Mouse (Mus musculus): ENCODE data around the gene Lyg2. TPM values are rescaled to one million over a fixed set of nuclear protein-coding genes. Genes with fewer than 3 reads are reported as not detected.
A peak's percentile ranks its signal among the peaks of the same experiment; 100 is the strongest.

The Lyg2 gene
- polyA plus RNA-seq, 1 experiment from 2014 or later = not detected

DNA sequence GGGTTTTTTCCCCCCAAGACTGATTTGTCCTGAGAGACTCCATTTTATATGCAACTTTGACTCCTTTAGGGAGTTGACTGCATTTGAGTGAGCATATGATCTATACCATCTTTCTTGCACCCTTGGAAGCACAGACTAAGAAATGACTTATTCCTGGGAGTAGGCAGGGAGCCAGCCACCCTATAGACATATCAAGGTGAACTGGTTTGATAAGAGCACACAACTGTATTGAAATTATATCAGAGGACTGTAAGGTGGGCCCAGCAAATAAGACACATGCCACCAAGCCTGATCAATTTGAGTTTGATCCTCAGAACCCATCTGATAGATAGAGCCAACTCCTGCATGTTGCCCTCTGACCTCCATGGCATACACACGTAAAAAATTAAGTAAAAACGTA lies 46.9 kb downstream of the Lyg2 start:
- ATAC-seq (ENCODE audit: insufficient read depth) (no peak), DNase-seq (no peak)
- WGBS = 42% methylated on average over 2 of the region's 2 CpGs
- Histone ChIP-seq H3K4me3 (ENCODE audit: low read depth, low read length) (no peak overlapping the region), H3K4me1 (ENCODE audit: insufficient read depth) (no peaks in the 10 kb centered on the region), H3K4me2 (no peak overlapping the region), H3K27ac (ENCODE audit: low read depth) (no peak overlapping the region), H3K27me3 (ENCODE audit: insufficient read depth, low read length) (no peaks in the 10 kb centered on the region), H3K36me3 (ENCODE audit: insufficient read depth) (no peaks in the 10 kb centered on the region), H3K9me3 (ENCODE audit: low read depth, low read length) (no peaks in the 10 kb centered on the region), H3K9ac (no peak overlapping the region)
- no peak for TF ChIP-seq CTCF (IDR thresholded peaks at IDR 0.05; ENCODE audit: low read depth)

DNA sequence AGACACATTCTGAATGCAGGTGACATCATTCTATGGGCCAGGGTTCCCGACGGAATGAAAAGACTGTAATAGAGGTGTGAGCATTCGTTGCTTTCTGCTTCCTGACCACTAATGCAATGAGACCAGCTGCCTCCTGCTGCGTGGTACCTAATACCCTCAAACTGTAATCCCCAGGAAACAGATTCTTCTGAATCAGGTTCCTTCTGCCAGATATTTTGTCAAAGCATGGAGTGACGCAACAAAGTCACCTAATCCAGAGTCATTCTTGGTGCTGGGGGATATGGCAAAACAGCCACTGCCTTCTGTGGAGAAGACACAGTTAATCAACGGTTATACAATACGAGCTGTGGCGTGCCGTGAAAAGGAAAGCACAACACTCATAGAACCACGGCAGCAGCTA lies 47.7 kb downstream of the Lyg2 start:
- ATAC-seq (ENCODE audit: insufficient read depth) (no peak), DNase-seq (no peak)
- no peaks in the 10 kb centered on the region for H3K4me1 ChIP-seq (ENCODE audit: insufficient read depth)
- 62% methylated on average over 10 of the region's 10 CpGs for WGBS
- H3K9me3 ChIP-seq (ENCODE audit: low read depth, low read length) = no peaks in the 10 kb centered on the region
- H3K27ac ChIP-seq (ENCODE audit: low read depth) = no peak overlapping the region
- no peak overlapping the region for H3K9ac ChIP-seq
- no peak overlapping the region for H3K4me3 ChIP-seq (ENCODE audit: low read depth, low read length)
- no peak for TF ChIP-seq CTCF (IDR thresholded peaks at IDR 0.05; ENCODE audit: low read depth)
- no peak overlapping the region for H3K4me2 ChIP-seq
- no peaks in the 10 kb centered on the region for H3K27me3 ChIP-seq (ENCODE audit: insufficient read depth, low read length)
- no peaks in the 10 kb centered on the region for H3K36me3 ChIP-seq (ENCODE audit: insufficient read depth)

DNA sequence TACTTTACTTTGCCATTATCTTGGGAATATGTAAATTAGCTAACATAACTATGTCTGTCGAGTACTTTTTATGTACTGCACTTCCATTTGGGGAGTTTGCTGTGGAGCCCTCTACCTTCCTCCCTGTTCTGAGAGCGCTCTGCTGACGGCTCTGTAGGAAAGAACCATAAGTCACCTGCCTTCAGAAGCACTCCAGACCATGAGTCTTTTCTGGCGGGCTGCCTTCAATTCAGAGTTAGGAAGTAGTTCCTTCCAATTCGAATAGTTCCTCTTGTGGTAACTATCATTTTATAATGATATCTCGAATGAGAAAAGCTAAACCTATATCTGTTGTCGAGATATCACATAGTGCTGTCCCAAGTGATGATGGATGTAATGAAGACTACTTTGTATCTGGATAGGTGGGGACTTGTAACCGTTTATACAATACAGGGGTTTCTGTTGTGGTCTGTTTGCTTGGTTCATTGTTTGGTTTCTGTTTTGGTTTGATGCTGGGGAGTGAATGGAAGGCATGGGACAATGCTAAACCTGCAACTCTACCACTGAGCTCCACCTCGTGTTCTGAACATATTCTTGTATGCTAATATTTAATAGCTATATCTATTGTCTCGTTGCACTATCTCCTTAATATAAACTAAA lies 48.5 kb downstream of the Lyg2 start:
- Histone ChIP-seq H3K27me3 (ENCODE audit: insufficient read depth, low read length) (no peaks in the 10 kb centered on the region), H3K4me1 (ENCODE audit: insufficient read depth) (no peaks in the 10 kb centered on the region), H3K9me3 (ENCODE audit: low read depth, low read length) (no peaks in the 10 kb centered on the region), H3K36me3 (ENCODE audit: insufficient read depth) (no peaks in the 10 kb centered on the region), H3K4me2 (no peak overlapping the region), H3K9ac (no peak overlapping the region), H3K27ac (ENCODE audit: low read depth) (no peak overlapping the region), H3K4me3 (ENCODE audit: low read depth, low read length) (no peak overlapping the region)
- no peak for TF ChIP-seq CTCF (IDR thresholded peaks at IDR 0.05; ENCODE audit: low read depth)
- no peak for DNase-seq
- ATAC-seq (ENCODE audit: insufficient read depth) = no peak
- 64% methylated on average over 10 of the region's 10 CpGs for WGBS

DNA sequence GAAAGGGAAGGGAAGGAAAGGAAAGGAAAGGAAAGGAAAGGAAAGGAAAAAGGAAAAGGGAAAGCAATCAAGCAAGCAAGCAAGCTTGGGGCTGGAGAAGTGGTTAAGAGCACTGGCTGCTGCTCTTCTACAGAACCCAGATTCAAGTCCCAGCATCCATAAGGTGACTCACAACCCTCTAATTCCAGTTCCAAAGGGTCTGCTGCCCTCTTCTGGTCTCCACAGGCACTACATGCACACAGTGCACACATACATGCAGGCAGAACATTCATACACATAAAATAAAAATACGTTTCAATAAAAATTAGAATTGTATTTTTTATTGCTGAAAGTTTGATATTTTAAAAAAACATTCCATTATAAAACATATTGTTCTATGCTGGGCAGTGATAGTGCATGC lies 49.2 kb downstream of the Lyg2 start:
- Histone ChIP-seq H3K9ac (no peak overlapping the region), H3K27me3 (ENCODE audit: insufficient read depth, low read length) (no peaks in the 10 kb centered on the region), H3K4me1 (ENCODE audit: insufficient read depth) (no peaks in the 10 kb centered on the region), H3K36me3 (ENCODE audit: insufficient read depth) (no peaks in the 10 kb centered on the region), H3K27ac (ENCODE audit: low read depth) (no peak overlapping the region), H3K4me2 (no peak overlapping the region), H3K4me3 (ENCODE audit: low read depth, low read length) (no peak overlapping the region), H3K9me3 (ENCODE audit: low read depth, low read length) (no peaks in the 10 kb centered on the region)
- peak; percentile 57 for DNase-seq
- no peak for ATAC-seq (ENCODE audit: insufficient read depth)
- TF ChIP-seq CTCF (IDR thresholded peaks at IDR 0.05; ENCODE audit: low read depth) = peak; percentile 68
- WGBS = 79% methylated on average over 1 of the region's 1 CpGs

DNA sequence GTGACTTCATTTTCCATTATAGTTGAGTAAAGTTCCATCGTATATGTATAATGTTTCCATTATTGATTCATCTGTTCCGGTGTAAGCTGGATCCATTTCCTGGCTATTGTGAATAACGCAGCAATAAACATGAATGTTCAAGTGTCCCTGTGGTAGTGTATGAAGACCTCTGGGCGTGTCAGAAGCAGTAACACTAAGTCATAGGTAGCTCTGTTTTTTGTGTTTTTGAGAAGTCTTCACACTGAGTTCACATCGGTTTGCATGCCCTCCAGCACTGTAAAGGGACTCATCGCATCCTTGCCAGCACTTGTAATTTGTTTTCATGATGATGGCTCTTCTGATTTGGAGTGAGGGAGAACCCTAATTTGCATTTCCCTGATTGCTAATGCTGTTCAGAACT lies 50.0 kb downstream of the Lyg2 start, which contains the start of gene Tsga10:
TSS of gene Tsga10 (minus strand) at position 144 of the 400 bp plus-strand sequence.
- no peaks in the 10 kb centered on the region for H3K27me3 ChIP-seq (ENCODE audit: insufficient read depth, low read length)
- ATAC-seq (ENCODE audit: insufficient read depth) (no peak), DNase-seq (no peak)
- 80% methylated on average over 6 of the region's 6 CpGs for whole genome bisulfite sequencing
- H3K27ac ChIP-seq (ENCODE audit: low read depth) = peak within 1 kb of the TSS; percentile 86
- H3K4me2 ChIP-seq = peak within 1 kb of the TSS; percentile 81
- H3K4me3 ChIP-seq (ENCODE audit: low read depth, low read length) = peak within 1 kb of the TSS; percentile 57
- no peaks in the 10 kb centered on the region for H3K9me3 ChIP-seq (ENCODE audit: low read depth, low read length)
- peak within 1 kb of the TSS; percentile 64 for H3K9ac ChIP-seq
- no peaks in the 10 kb centered on the region for H3K4me1 ChIP-seq (ENCODE audit: insufficient read depth)
- no peaks in the 10 kb centered on the region for H3K36me3 ChIP-seq (ENCODE audit: insufficient read depth)
- TF ChIP-seq CTCF (IDR thresholded peaks at IDR 0.05; ENCODE audit: low read depth) = no peak

DNA sequence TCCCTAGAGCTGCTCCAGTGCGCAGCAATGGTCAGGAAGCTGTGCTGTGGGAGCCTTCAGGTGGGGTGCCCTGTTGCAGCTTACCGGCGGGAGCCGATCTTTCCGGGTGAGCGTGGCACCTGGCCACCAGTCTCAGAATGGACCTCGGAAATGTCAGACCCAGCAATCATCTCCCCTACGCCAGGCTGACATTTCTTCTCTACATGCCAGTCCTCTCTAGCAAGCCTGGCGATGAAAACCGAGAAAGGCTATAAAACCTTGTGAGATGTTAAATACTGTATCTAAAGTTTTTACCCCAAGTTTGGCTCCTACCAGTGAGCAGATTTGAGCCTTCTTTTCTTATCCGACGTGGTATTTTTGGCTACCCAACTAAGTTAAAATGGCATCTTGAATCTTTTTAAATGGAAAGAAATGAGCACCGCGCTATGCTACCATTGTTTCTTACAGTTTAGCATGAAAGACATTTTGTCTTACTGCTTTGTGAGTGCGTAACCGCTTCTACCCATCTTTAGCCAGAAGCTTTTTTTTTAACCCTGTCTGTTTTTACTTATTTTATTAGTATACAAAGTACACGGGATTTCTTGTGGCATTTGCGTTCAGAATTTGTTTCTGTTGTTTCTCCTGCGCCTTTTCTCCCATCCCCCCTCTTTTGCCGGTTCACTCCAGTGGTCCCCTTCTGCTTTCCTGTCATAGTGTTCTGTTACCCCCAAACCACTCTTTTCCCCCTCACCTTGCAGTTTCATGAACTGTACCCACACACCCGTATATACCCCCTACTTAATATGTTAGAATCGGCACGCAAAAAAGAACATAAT lies 50.7 kb downstream of the Lyg2 start:
- H3K27me3 ChIP-seq (ENCODE audit: insufficient read depth, low read length) = no peaks in the 10 kb centered on the region
- no peaks in the 10 kb centered on the region for H3K9me3 ChIP-seq (ENCODE audit: low read depth, low read length)
- H3K27ac ChIP-seq (ENCODE audit: low read depth) = peak overlapping the region; percentile 86
- no peaks in the 10 kb centered on the region for H3K4me1 ChIP-seq (ENCODE audit: insufficient read depth)
- no peak for TF ChIP-seq CTCF (IDR thresholded peaks at IDR 0.05; ENCODE audit: low read depth)
- ATAC-seq (ENCODE audit: insufficient read depth) = no peak
- peak overlapping the region; percentile 81 for H3K4me2 ChIP-seq
- peak overlapping the region; percentile 64 for H3K9ac ChIP-seq
- H3K4me3 ChIP-seq (ENCODE audit: low read depth, low read length) = peak overlapping the region; percentile 57
- no peaks in the 10 kb centered on the region for H3K36me3 ChIP-seq (ENCODE audit: insufficient read depth)
- 11% methylated on average over 23 of the region's 23 CpGs for WGBS
- peak; percentile 49 for DNase-seq
